Mouse (Mus musculus) limb, embryonic 14.5 days (tissue): Measurements from ENCODE around the gene Creb3l4. TPM values are rescaled to one million over a fixed set of nuclear protein-coding genes. Genes with fewer than 3 reads are reported as not detected.

Source experiments
- ATAC-seq: fragments of 200-750 bp; cut with Nextera tagmentation; 2 replicates; pipeline ENCODE4 v1.8.0; 2017; ENCODE audit warnings: low read depth, moderate number of reproducible peaks, moderate TSS enrichment; ENCODE audit not compliant: low FRiP score
- DNase-seq: peaks from one replicate; pipeline ENCODE4 v3.0.0-alpha.2; 2015; ENCODE audit warnings: low spot score
- H3K27ac ChIP-seq: fragments of 300-500 bp; sonication (generic); replicated peaks from 2 replicates; pipeline ENCODE4 v1.5.1; 2014; ENCODE audit warnings: low read depth, mild to moderate bottlenecking, low read length, moderate library complexity, mixed read lengths
- H3K27me3 ChIP-seq: fragments of 300-500 bp; sonication (generic); 2 replicates; pipeline ENCODE4 v1.6.1; 2014; ENCODE audit warnings: low read length, mixed read lengths; ENCODE audit not compliant: control insufficient read depth, insufficient read depth
- H3K36me3 ChIP-seq: fragments of 300-500 bp; sonication (generic); 2 replicates; pipeline ENCODE4 v1.6.1; 2014; ENCODE audit warnings: mild to moderate bottlenecking, low read length, moderate library complexity, mixed read lengths; ENCODE audit not compliant: control insufficient read depth, insufficient read depth
- H3K4me1 ChIP-seq: fragments of 300-500 bp; sonication (generic); 2 replicates; pipeline ENCODE4 v1.6.1; 2014; ENCODE audit warnings: antibody characterized with exemption, low read length, mixed read lengths; ENCODE audit not compliant: control insufficient read depth, insufficient read depth
- H3K4me2 ChIP-seq: fragments of 300-500 bp; sonication (generic); replicated peaks from 2 replicates; pipeline ENCODE4 v1.6.1; 2014; ENCODE audit warnings: low read depth, mild to moderate bottlenecking, low read length, moderate library complexity; ENCODE audit not compliant: severe bottlenecking
- H3K4me3 ChIP-seq: fragments of 300-500 bp; sonication (generic); replicated peaks from 2 replicates; pipeline ENCODE4 v1.5.1; 2014; ENCODE audit warnings: low read length
- H3K9ac ChIP-seq: fragments of 300-500 bp; sonication (generic); 2 replicates; pipeline ENCODE4 v1.6.1; 2014; ENCODE audit warnings: mild to moderate bottlenecking, low read depth, low read length, moderate library complexity; ENCODE audit not compliant: severe bottlenecking
- H3K9me3 ChIP-seq: fragments of 300-500 bp; sonication (generic); 2 replicates; pipeline ENCODE4 v1.6.1; 2016; ENCODE audit warnings: low read length; ENCODE audit not compliant: control insufficient read depth
- POLR2A ChIP-seq: fragments of 200-500 bp; IDR thresholded peaks from 2 replicates; pipeline ENCODE4 v1.8.0; 2012; ENCODE audit warnings: inconsistent platforms, mild to moderate bottlenecking, moderate library complexity, borderline replicate concordance; ENCODE audit not compliant: insufficient read depth, insufficient read length; ENCODE audit errors: extremely low read depth
- WGBS: fragments of 180-500 bp; shearing (Covaris S2); extraction: QIAGEN DNeasy Blood & Tissue Kit; methylation state at CpG from one replicate; pipeline ENCODE4 v1.1.7; 2014; 5-methylcytosine and 5-hydroxymethylcytosine counted together
- microRNA-seq: library from miRNA; unstranded; fragments of <30 nt; microRNA quantifications from one replicate; pipeline ENCODE4, GENCODE M21; 2016
- polyA plus RNA-seq, 2 experiments: library from polyadenylated mRNA; depleted of rRNA in 1 of 2; stranded (reverse) in 1 of 2; unstranded in 1 of 2; fragments of >200 nt; fragmentation: Nextera tagmentation in 1 of 2; extraction: Ambion mirVana in 1 of 2; gene quantifications; 2 replicates each; pipeline versions ENCODE4 v1.2.1 to v1.2.3; 2012 to 2014

Creb3l4 gene
- polyA plus RNA-seq, 2 experiments = 6.3 to 6.7 TPM

GRCm38 (mm10) chr3:90197548-90197947 lies 45.8 kb downstream of the Creb3l4 start:
- ATAC-seq = no peak
- Histone ChIP-seq H3K9ac (no peak overlapping the region), H3K27me3 (no peaks in the 10 kb centered on the region), H3K4me3 (no peak overlapping the region), H3K4me2 (no peak overlapping the region), H3K9me3 (no peaks in the 10 kb centered on the region), H3K36me3 (no peaks in the 10 kb centered on the region), H3K27ac (no peak overlapping the region), H3K4me1 (no peaks in the 10 kb centered on the region)
- DNase-seq = no peak
- TF ChIP-seq POLR2A = no peak
- WGBS = 69% methylated on average over 1 of the region's 1 CpGs

- 70% methylated on average over 1 of the region's 1 CpGs for WGBS
- ATAC-seq (no peak), DNase-seq (no peak)
- Histone ChIP-seq H3K4me3 (no peak overlapping the region), H3K27ac (no peak overlapping the region), H3K9me3 (no peaks in the 10 kb centered on the region), H3K4me1 (no peaks in the 10 kb centered on the region), H3K4me2 (no peak overlapping the region), H3K27me3 (no peaks in the 10 kb centered on the region), H3K9ac (no peak overlapping the region), H3K36me3 (no peaks in the 10 kb centered on the region)
- no peak for TF ChIP-seq POLR2A
These were observed 47.7 kb downstream of the Creb3l4 start for GRCm38 (mm10) chr3:90195644-90196043.

- WGBS = 20% methylated on average over 4 of the region's 4 CpGs
These were observed 48.6 kb downstream of the Creb3l4 start for GRCm38 (mm10) chr3:90194759-90195158.

GRCm38 (mm10) chr3:90190859-90191510 lies 52.3 kb downstream of the Creb3l4 start:
- H3K9ac ChIP-seq = no peak overlapping the region
- WGBS = 71% methylated on average over 11 of the region's 11 CpGs

More at GRCm38 (mm10) chr3:90194759-90195158, 48.6 kb downstream of the Creb3l4 start:
- no peak overlapping the region for H3K4me2 ChIP-seq
- no peak for ATAC-seq
- DNase-seq = no peak
- no peak for TF ChIP-seq POLR2A
- H3K4me1 ChIP-seq = no peaks in the 10 kb centered on the region
- H3K4me3 ChIP-seq = no peak overlapping the region
- H3K27me3 ChIP-seq = no peaks in the 10 kb centered on the region
- H3K9me3 ChIP-seq = no peaks in the 10 kb centered on the region
- H3K36me3 ChIP-seq = no peaks in the 10 kb centered on the region
- H3K27ac ChIP-seq = no peak overlapping the region
- H3K9ac ChIP-seq = no peak overlapping the region; the same call in 1 of the 2 replicates

More at GRCm38 (mm10) chr3:90190859-90191510, 52.3 kb downstream of the Creb3l4 start:
- Histone ChIP-seq H3K4me3 (no peak overlapping the region), H3K4me2 (no peak overlapping the region), H3K27me3 (no peaks in the 10 kb centered on the region), H3K27ac (no peak overlapping the region), H3K36me3 (no peaks in the 10 kb centered on the region), H3K9me3 (no peaks in the 10 kb centered on the region), H3K4me1 (no peaks in the 10 kb centered on the region)
- no peak for TF ChIP-seq POLR2A
- DNase-seq (no peak), ATAC-seq (no peak)

Small RNAs within 50 kb of the gene (microRNA-seq; reads per million reads assigned to microRNA genes)
- not detected for gene Mir7012

Other genes with a start within 250 kb of the Creb3l4 start
- 110 and 121 TPM in 2 replicates for gene Hax1, start 244.7 kb downstream of the Creb3l4 start, polyA plus RNA-seq (2012; rRNA removed)
- gene Hax1, start 244.7 kb downstream of the Creb3l4 start, polyA plus RNA-seq (2014; fragmentation: Nextera tagmentation; extraction: Ambion mirVana) = 135 and 139 TPM in 2 replicates
- 62.2 and 69.4 TPM in 2 replicates for gene 4933434E20Rik, start 191.9 kb downstream of the Creb3l4 start, polyA plus RNA-seq (2012; rRNA removed)
- gene 4933434E20Rik, start 191.9 kb downstream of the Creb3l4 start, polyA plus RNA-seq (2014; fragmentation: Nextera tagmentation; extraction: Ambion mirVana) = 133 and 139 TPM in 2 replicates
- gene Ubap2l, start 190.9 kb downstream of the Creb3l4 start, polyA plus RNA-seq (2012; rRNA removed) = 205 and 239 TPM in 2 replicates
- gene Ubap2l, start 190.9 kb downstream of the Creb3l4 start, polyA plus RNA-seq (2014; fragmentation: Nextera tagmentation; extraction: Ambion mirVana) = 214 and 235 TPM in 2 replicates
- gene Tpm3, start 170.9 kb downstream of the Creb3l4 start, polyA plus RNA-seq (2012; rRNA removed) = 258 and 269 TPM in 2 replicates
- 436 and 464 TPM in 2 replicates for gene Tpm3, start 170.9 kb downstream of the Creb3l4 start, polyA plus RNA-seq (2014; fragmentation: Nextera tagmentation; extraction: Ambion mirVana)
- 2.5 and 2.6 TPM in 2 replicates for gene Nup210l, start 139.4 kb downstream of the Creb3l4 start, polyA plus RNA-seq (2012; rRNA removed)
- 0.30 and 0.47 TPM in 2 replicates for gene Nup210l, start 139.4 kb downstream of the Creb3l4 start, polyA plus RNA-seq (2014; fragmentation: Nextera tagmentation; extraction: Ambion mirVana)
- 3,285 and 4,392 TPM in 2 replicates for gene Rps27, start 29.9 kb downstream of the Creb3l4 start, polyA plus RNA-seq (2012; rRNA removed)
- gene Rps27, start 29.9 kb downstream of the Creb3l4 start, polyA plus RNA-seq (2014; fragmentation: Nextera tagmentation; extraction: Ambion mirVana) = 2,297 and 2,465 TPM in 2 replicates
- gene Rab13, start 29.8 kb downstream of the Creb3l4 start, polyA plus RNA-seq (2012; rRNA removed) = 23.8 and 35.8 TPM in 2 replicates
- gene Rab13, start 29.8 kb downstream of the Creb3l4 start, polyA plus RNA-seq (2014; fragmentation: Nextera tagmentation; extraction: Ambion mirVana) = 17.8 and 21.8 TPM in 2 replicates
- 74.2 and 78.2 TPM in 2 replicates for gene Jtb, start 11.9 kb downstream of the Creb3l4 start, polyA plus RNA-seq (2012; rRNA removed)
- gene Jtb, start 11.9 kb downstream of the Creb3l4 start, polyA plus RNA-seq (2014; fragmentation: Nextera tagmentation; extraction: Ambion mirVana) = 120 and 130 TPM in 2 replicates
- gene Slc39a1, start 4.7 kb upstream of the Creb3l4 start, polyA plus RNA-seq (2012; rRNA removed) = 56.8 and 66.4 TPM in 2 replicates
- 104 and 111 TPM in 2 replicates for gene Slc39a1, start 4.7 kb upstream of the Creb3l4 start, polyA plus RNA-seq (2014; fragmentation: Nextera tagmentation; extraction: Ambion mirVana)
- gene Crtc2, start 10.7 kb upstream of the Creb3l4 start, polyA plus RNA-seq (2012; rRNA removed) = 71.8 and 109 TPM in 2 replicates
- gene Crtc2, start 10.7 kb upstream of the Creb3l4 start, polyA plus RNA-seq (2014; fragmentation: Nextera tagmentation; extraction: Ambion mirVana) = 17.5 and 18.1 TPM in 2 replicates
- gene Dennd4b, start 21.7 kb upstream of the Creb3l4 start, polyA plus RNA-seq (2012; rRNA removed) = 21.3 and 25.7 TPM in 2 replicates
- gene Dennd4b, start 21.7 kb upstream of the Creb3l4 start, polyA plus RNA-seq (2014; fragmentation: Nextera tagmentation; extraction: Ambion mirVana) = 3.6 and 6.4 TPM in 2 replicates
- 39.9 and 44.6 TPM in 2 replicates for gene Gatad2b, start 49.7 kb upstream of the Creb3l4 start, polyA plus RNA-seq (2012; rRNA removed)
- 16.8 and 17.6 TPM in 2 replicates for gene Gatad2b, start 49.7 kb upstream of the Creb3l4 start, polyA plus RNA-seq (2014; fragmentation: Nextera tagmentation; extraction: Ambion mirVana)
- 64.7 and 92.1 TPM in 2 replicates for gene Slc27a3, start 146.4 kb upstream of the Creb3l4 start, polyA plus RNA-seq (2012; rRNA removed)
- gene Slc27a3, start 146.4 kb upstream of the Creb3l4 start, polyA plus RNA-seq (2014; fragmentation: Nextera tagmentation; extraction: Ambion mirVana) = 30.5 and 34.7 TPM in 2 replicates
- gene Ints3, start 190.1 kb upstream of the Creb3l4 start, polyA plus RNA-seq (2012; rRNA removed) = 52.8 and 55.9 TPM in 2 replicates
- gene Ints3, start 190.1 kb upstream of the Creb3l4 start, polyA plus RNA-seq (2014; fragmentation: Nextera tagmentation; extraction: Ambion mirVana) = 26.0 and 32.5 TPM in 2 replicates
- gene Npr1, start 222.4 kb upstream of the Creb3l4 start, polyA plus RNA-seq (2012; rRNA removed) = 15.5 and 16.0 TPM in 2 replicates
- 4.8 and 4.9 TPM in 2 replicates for gene Npr1, start 222.4 kb upstream of the Creb3l4 start, polyA plus RNA-seq (2014; fragmentation: Nextera tagmentation; extraction: Ambion mirVana)
- gene Ilf2, start 232.6 kb upstream of the Creb3l4 start, polyA plus RNA-seq (2012; rRNA removed) = 117 and 137 TPM in 2 replicates
- 169 and 186 TPM in 2 replicates for gene Ilf2, start 232.6 kb upstream of the Creb3l4 start, polyA plus RNA-seq (2014; fragmentation: Nextera tagmentation; extraction: Ambion mirVana)
- gene Snapin, start 247.5 kb upstream of the Creb3l4 start, polyA plus RNA-seq (2012; rRNA removed) = 54.8 and 57.8 TPM in 2 replicates
- gene Snapin, start 247.5 kb upstream of the Creb3l4 start, polyA plus RNA-seq (2014; fragmentation: Nextera tagmentation; extraction: Ambion mirVana) = 87.6 and 91.3 TPM in 2 replicates